8 mouse cellular contexts compared by ENCODE assay signal in genomic region chr4:55480322-55480767, GRCm38 (mm10). TPM values are rescaled to one million over a fixed set of nuclear protein-coding genes. Genes with fewer than 3 reads are reported as not detected.
A peak's percentile ranks its signal among the peaks of the same experiment; 100 is the strongest.
DNase-seq lines count a peak whose midpoint lies in the region; ATAC-seq lines count a peak whose summit lies in the region.

No protein-coding gene starts in this region.

- no peak overlapping the region for H3K27ac ChIP-seq in intestine, embryonic 16.5 days (ENCODE audit: low read length)

- 17% methylated on average over 25 of the region's 25 CpGs for WGBS in intestine, embryonic 16.5 days

- H3K9me3 ChIP-seq in intestine, embryonic 16.5 days (ENCODE audit: control insufficient read depth, low read length) = no peaks in the 10 kb centered on the region

- intact Hi-C loops in left cerebral cortex, postnatal 14 days (cut with DNase I) = no loop called here

- peak; percentile 55 for DNase-seq in adrenal gland, adult 2 months
- peak; percentile 56 for DNase-seq in embryo, embryonic 11.5 days (ENCODE audit: low read depth, low spot score)
- peak; percentile 93 for DNase-seq in heart, adult 11 months
- DNase-seq in left cerebral cortex, postnatal 14 days (ENCODE audit: low spot score in 2 of 2) = peak; percentile 68 to 77
- peak; percentile 82 for DNase-seq in right cerebral cortex, postnatal 14 days
- DNase-seq in urinary bladder, postnatal 25 days (ENCODE audit: low spot score) = peak; percentile 83

- H3K4me2 ChIP-seq in intestine, embryonic 16.5 days (ENCODE audit: low read depth, low read length) = peak overlapping the region; percentile 62

- H3K36me3 ChIP-seq in intestine, embryonic 16.5 days (ENCODE audit: control insufficient read depth, insufficient read depth, low read length) = no peaks in the 10 kb centered on the region

- peak overlapping the region; percentile 31 for H3K4me3 ChIP-seq in intestine, embryonic 16.5 days (ENCODE audit: low read length)

- H3K9ac ChIP-seq in intestine, embryonic 16.5 days (ENCODE audit: low read depth, low read length) = peak overlapping the region; percentile 60

- peak; percentile 73 for ATAC-seq in intestine, embryonic 16.5 days
- peak; percentile 88 for ATAC-seq in megakaryocyte-erythroid progenitor cell, adult 5-6 weeks (replicated peaks; ENCODE audit: low FRiP score, low TSS enrichment, poor library complexity, severe bottlenecking)

- no peaks in the 10 kb centered on the region for H3K4me1 ChIP-seq in intestine, embryonic 16.5 days (ENCODE audit: control insufficient read depth, insufficient read depth, low read length)

- H3K27me3 ChIP-seq in intestine, embryonic 16.5 days (replicated peaks; ENCODE audit: control insufficient read depth, insufficient read depth, low read length) = no peaks in the 10 kb centered on the region

RNA-seq across cellular contexts. Expression of gene Klf4, which starts 51.9 kb away (rescaled TPM):
- total RNA-seq in adrenal gland, adult 2 months (2021) = 10 to 100 TPM; 15.4 to 19.3 TPM
- 20.0 and 28.0 TPM in 2 replicates for polyA plus RNA-seq in adrenal gland, adult 2 months (2012; rRNA removed)
- 8.5 and 8.6 TPM in 2 replicates for polyA plus RNA-seq in intestine, embryonic 16.5 days (2015; fragmentation: Nextera tagmentation; extraction: Ambion mirVana)
- total RNA-seq in left cerebral cortex, postnatal 14 days (2021) = 1 to 10 TPM; 6.3 to 8.4 TPM
- total RNA-seq in megakaryocyte-erythroid progenitor cell, adult 5-6 weeks (2014; fragmentation: Nextera tagmentation) = 0.26 TPM in 1 of 2 replicates, not detected in the other
- total RNA-seq in megakaryocyte-erythroid progenitor cell, adult 5-6 weeks (2017) = 1.4 and 4.5 TPM in 2 replicates
